Mouse (Mus musculus) retina, embryonic 14.5 days (tissue): ENCODE measurements around the gene Cela1.

Source experiments
- DNase-seq: peaks from one replicate; pipeline ENCODE4 v3.0.0-alpha.2; 2015; ENCODE audit warnings: low spot score

The Cela1 gene

GRCm38 (mm10) chr15:100687430-100687971 is at the start of gene Cela1:
TSS of gene Cela1 (minus strand) at chr15:100687921.
- DNase-seq, result no peak

GRCm38 (mm10) chr15:100735953-100736300 is 48.2 kb upstream of the Cela1 start:
- DNase-seq, result no peak

GRCm38 (mm10) chr15:100735095-100735952 is 47.6 kb upstream of the Cela1 start:
- DNase-seq, result no peak

- peak; percentile 21 for DNase-seq
Observed at GRCm38 (mm10) chr15:100732580-100732979, 44.9 kb upstream of the Cela1 start.

GRCm38 (mm10) chr15:100731081-100731480 is 43.4 kb upstream of the Cela1 start:
- DNase-seq, result no peak

- DNase-seq, result peak; percentile 47
Observed at GRCm38 (mm10) chr15:100729281-100729985, 41.7 kb upstream of the Cela1 start, which contains the start of gene Galnt6. TSS of gene Galnt6 (minus strand) at chr15:100729376.

GRCm38 (mm10) chr15:100728586-100728985 is 40.9 kb upstream of the Cela1 start:
- DNase-seq, result no peak

GRCm38 (mm10) chr15:100727834-100728233 is 40.1 kb upstream of the Cela1 start:
- DNase-seq, result no peak

- DNase-seq, result no peak
Observed at GRCm38 (mm10) chr15:100726721-100727120, 39.0 kb upstream of the Cela1 start.

- DNase-seq, result no peak
Observed at GRCm38 (mm10) chr15:100723505-100723904, 35.8 kb upstream of the Cela1 start.

- no peak for DNase-seq
Observed at GRCm38 (mm10) chr15:100722564-100722963, 34.8 kb upstream of the Cela1 start.

- no peak for DNase-seq
Observed at GRCm38 (mm10) chr15:100722026-100722425, 34.3 kb upstream of the Cela1 start.

GRCm38 (mm10) chr15:100721445-100721844 is 33.7 kb upstream of the Cela1 start:
- DNase-seq, result no peak

- no peak for DNase-seq
Observed at GRCm38 (mm10) chr15:100720066-100720465, 32.3 kb upstream of the Cela1 start.

GRCm38 (mm10) chr15:100719217-100719616 is 31.5 kb upstream of the Cela1 start:
- no peak for DNase-seq

GRCm38 (mm10) chr15:100718572-100718971 is 30.9 kb upstream of the Cela1 start:
- DNase-seq, result no peak

GRCm38 (mm10) chr15:100717933-100718332 is 30.2 kb upstream of the Cela1 start:
- DNase-seq, result no peak

GRCm38 (mm10) chr15:100715399-100715993 is 27.8 kb upstream of the Cela1 start:
- DNase-seq, result no peak

- no peak for DNase-seq
Observed at GRCm38 (mm10) chr15:100714470-100714869, 26.7 kb upstream of the Cela1 start.

GRCm38 (mm10) chr15:100710838-100711237 is 23.1 kb upstream of the Cela1 start:
- no peak for DNase-seq

GRCm38 (mm10) chr15:100708433-100709078 is 20.8 kb upstream of the Cela1 start:
- DNase-seq, result no peak

GRCm38 (mm10) chr15:100706226-100706625 is 18.5 kb upstream of the Cela1 start:
- DNase-seq, result no peak
